ENCODE assay signal across 14 mouse cellular contexts in the genomic region with DNA sequence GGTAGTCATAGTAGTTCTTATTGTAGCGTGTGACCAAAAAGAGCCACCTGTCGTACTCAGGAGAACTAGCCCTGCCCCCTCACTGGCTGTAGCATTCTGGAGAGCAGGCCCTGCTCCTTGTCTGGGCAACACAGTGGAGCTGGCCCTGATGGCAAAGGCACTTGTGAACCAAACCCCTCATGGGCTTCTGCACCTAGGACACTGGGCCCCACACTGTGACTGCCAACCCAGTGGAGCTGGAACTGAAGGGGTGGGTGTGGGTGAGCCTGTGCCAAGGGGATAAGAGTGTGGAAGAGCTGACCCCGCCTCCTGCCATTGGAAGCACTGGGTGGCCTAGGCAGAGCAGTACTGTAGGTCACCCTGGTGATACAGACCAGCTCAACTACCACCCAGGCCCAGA.
DNase-seq lines count a peak whose midpoint lies in the region; ATAC-seq lines count a peak whose summit lies in the region.
"Had no signal": no experiment of that assay in that cellular context is flagged by ENCODE, and none has a peak within 500 bp of the region (broad histone marks: within the 10 kb centered on the region; RNA-seq: fewer than 3 reads in every experiment).

No protein-coding gene starts in this region.

- no peaks in the 10 kb centered on the region for H3K4me1 ChIP-seq in embryonic facial prominence, embryonic 12.5 days
- H3K4me1 ChIP-seq in embryonic facial prominence, embryonic 10.5 days, result 0 out of 2 replicates have a peak, but pooled peaks cover under 1% of the 10 kb centered on the region
- H3K4me1 ChIP-seq in lung, embryonic 15.5 days, result peaks cover 4% of the 10 kb centered on the region; the same call in 1 of the 2 replicates
- H3K4me1 ChIP-seq in forebrain, embryonic 15.5 days, result peaks cover 7% of the 10 kb centered on the region
- H3K4me1 ChIP-seq in midbrain, embryonic 16.5 days (ENCODE audit: control insufficient read depth, insufficient read depth, low read length), result no peaks in the 10 kb centered on the region
- H3K4me1 ChIP-seq: heart, embryonic 10.5 days had no signal

- H3K36me3 ChIP-seq in embryonic facial prominence, embryonic 12.5 days, result no peaks in the 10 kb centered on the region
- H3K36me3 ChIP-seq in embryonic facial prominence, embryonic 10.5 days (replicated peaks), result no peaks in the 10 kb centered on the region
- H3K36me3 ChIP-seq in lung, embryonic 15.5 days, result no peaks in the 10 kb centered on the region
- no peaks in the 10 kb centered on the region for H3K36me3 ChIP-seq in forebrain, embryonic 15.5 days
- no peaks in the 10 kb centered on the region for H3K36me3 ChIP-seq in midbrain, embryonic 16.5 days (ENCODE audit: control insufficient read depth, insufficient read depth, low read length)
- H3K36me3 ChIP-seq: heart, embryonic 10.5 days had no signal

- 85% methylated on average over 3 of the region's 3 CpGs for WGBS in embryonic facial prominence, embryonic 12.5 days
- WGBS in embryonic facial prominence, embryonic 10.5 days, result 82% methylated on average over 3 of the region's 3 CpGs
- WGBS in lung, embryonic 15.5 days, result 62% methylated on average over 3 of the region's 3 CpGs
- WGBS in forebrain, embryonic 15.5 days, result 44% methylated on average over 3 of the region's 3 CpGs
- 66% methylated on average over 3 of the region's 3 CpGs for WGBS in midbrain, embryonic 16.5 days

- no peak overlapping the region for H3K9ac ChIP-seq in embryonic facial prominence, embryonic 12.5 days
- no peak overlapping the region for H3K9ac ChIP-seq in lung, embryonic 15.5 days
- no peak overlapping the region for H3K9ac ChIP-seq in forebrain, embryonic 15.5 days (replicated peaks)
- no peak overlapping the region for H3K9ac ChIP-seq in midbrain, embryonic 16.5 days (ENCODE audit: low read depth, low read length)

- no peak overlapping the region for H3K4me2 ChIP-seq in embryonic facial prominence, embryonic 12.5 days (replicated peaks)
- no peak overlapping the region for H3K4me2 ChIP-seq in lung, embryonic 15.5 days
- H3K4me2 ChIP-seq in forebrain, embryonic 15.5 days (replicated peaks), result no peak overlapping the region
- no peak overlapping the region for H3K4me2 ChIP-seq in midbrain, embryonic 16.5 days (ENCODE audit: low read length)

- ATAC-seq in embryonic facial prominence, embryonic 12.5 days (ENCODE audit: insufficient number of reproducible peaks, insufficient read depth, low FRiP score, low TSS enrichment), result peak; percentile 35; the same call in 1 of the 2 replicates
- ATAC-seq in lung, embryonic 15.5 days (ENCODE audit: borderline replicate concordance, extremely low read depth, low FRiP score, low TSS enrichment), result peak; percentile 49; the same call in 1 of the 2 replicates
- peak; percentile 92 for ATAC-seq in forebrain, embryonic 15.5 days (replicated peaks)
- ATAC-seq in midbrain, embryonic 16.5 days, result peak; percentile 75

- no peaks in the 10 kb centered on the region for H3K27me3 ChIP-seq in embryonic facial prominence, embryonic 12.5 days
- peaks cover 14% of the 10 kb centered on the region; the same call in 1 of the 2 replicates for H3K27me3 ChIP-seq in embryonic facial prominence, embryonic 10.5 days (replicated peaks; ENCODE audit: low read depth, poor library complexity, severe bottlenecking)
- H3K27me3 ChIP-seq in lung, embryonic 15.5 days, result no peaks in the 10 kb centered on the region
- no peaks in the 10 kb centered on the region for H3K27me3 ChIP-seq in forebrain, embryonic 15.5 days
- H3K27me3 ChIP-seq in midbrain, embryonic 16.5 days (ENCODE audit: control insufficient read depth, insufficient read depth, low read depth, low read length), result no peaks in the 10 kb centered on the region

- H3K4me3 ChIP-seq in embryonic facial prominence, embryonic 12.5 days, result no peak overlapping the region
- no peak overlapping the region for H3K4me3 ChIP-seq in embryonic facial prominence, embryonic 10.5 days
- no peak overlapping the region for H3K4me3 ChIP-seq in lung, embryonic 15.5 days
- H3K4me3 ChIP-seq in forebrain, embryonic 15.5 days, result no peak overlapping the region
- no peak overlapping the region for H3K4me3 ChIP-seq in midbrain, embryonic 16.5 days (ENCODE audit: low read depth, low read length)
- H3K4me3 ChIP-seq: gastrocnemius, adult 2 months; heart, embryonic 10.5 days had no signal

- H3K27ac ChIP-seq in embryonic facial prominence, embryonic 12.5 days, result no peak overlapping the region
- H3K27ac ChIP-seq in embryonic facial prominence, embryonic 10.5 days (replicated peaks), result no peak overlapping the region
- peak overlapping the region; percentile 16; the same call in 1 of the 2 replicates for H3K27ac ChIP-seq in lung, embryonic 15.5 days
- 0 out of 2 replicates have a peak overlapping the region, but pooled peaks have one; percentile 17 for H3K27ac ChIP-seq in forebrain, embryonic 15.5 days (replicated peaks)
- no peak overlapping the region for H3K27ac ChIP-seq in midbrain, embryonic 16.5 days (ENCODE audit: low read length)
- H3K27ac ChIP-seq: gastrocnemius, adult 2 months; heart, embryonic 10.5 days had no signal

- no peak for DNase-seq in embryonic facial prominence, embryonic 10.5 days (ENCODE audit: low spot score)
- DNase-seq in lung, postnatal 36 days, result no peak
- no peak for DNase-seq in adrenal gland, postnatal 4 days (ENCODE audit: low spot score in 2 of 2)
- DNase-seq in gastrocnemius, postnatal 4 days (ENCODE audit: low spot score in 2 of 2), result no peak
- DNase-seq: adrenal gland, adult 2 months; cerebellum, postnatal 36 days; gastrocnemius, adult 2 months; kidney, postnatal 36 days; thymus, adult 2 months had no signal

- H3K9me3 ChIP-seq in embryonic facial prominence, embryonic 12.5 days, result no peaks in the 10 kb centered on the region
- no peaks in the 10 kb centered on the region for H3K9me3 ChIP-seq in embryonic facial prominence, embryonic 10.5 days
- no peaks in the 10 kb centered on the region for H3K9me3 ChIP-seq in lung, embryonic 15.5 days
- no peaks in the 10 kb centered on the region for H3K9me3 ChIP-seq in forebrain, embryonic 15.5 days
- no peaks in the 10 kb centered on the region for H3K9me3 ChIP-seq in midbrain, embryonic 16.5 days (replicated peaks; ENCODE audit: control insufficient read depth, low read length, poor library complexity, severe bottlenecking)
- H3K9me3 ChIP-seq: heart, embryonic 10.5 days had no signal

Comparison
In these comparisons a context has a peak if more than half of its experiments do, and no peak if none do; other contexts are left out.
1. ATAC-seq: peak in every context shown above with its lines; median percentile 92 in forebrain, embryonic 15.5 days; 75 in midbrain, embryonic 16.5 days; 49 in lung, embryonic 15.5 days; 35 in embryonic facial prominence, embryonic 12.5 days.
2. H3K27ac ChIP-seq: peak in lung, embryonic 15.5 days (single experiment) and forebrain, embryonic 15.5 days (single experiment); none in embryonic facial prominence, embryonic 12.5 days (single experiment), embryonic facial prominence, embryonic 10.5 days (single experiment) and midbrain, embryonic 16.5 days (single experiment).